Mouse (Mus musculus): ENCODE results near the gene Gm40193. TPM values are rescaled to one million over a fixed set of nuclear protein-coding genes. Genes with fewer than 3 reads are reported as not detected.

The Gm40193 gene
- total RNA-seq, 2 experiments from 2014 or later = not detected

GRCm38 (mm10) chr11:70499566-70500475 lies 32.9 kb downstream of the Gm40193 start:
- Histone ChIP-seq H3K27ac (no peak overlapping the region), H3K4me3 (no peak overlapping the region)
- peak; percentile 53 for TF ChIP-seq CTCF (IDR thresholded peaks at IDR 0.05)
- no peak for DNase-seq (ENCODE audit: extremely low spot score in 1 of 2, low spot score in 2 of 2)
- intact Hi-C loops (cut with DNase I) = no loop called here

GRCm38 (mm10) chr11:70489684-70490083 lies 43.1 kb downstream of the Gm40193 start:
- intact Hi-C loops (cut with DNase I) = no loop called here
- DNase-seq (ENCODE audit: extremely low spot score in 1 of 2, low spot score in 2 of 2) = no peak

GRCm38 (mm10) chr11:70489138-70489537 lies 43.6 kb downstream of the Gm40193 start:
- no peak for DNase-seq (ENCODE audit: extremely low spot score in 1 of 2, low spot score in 2 of 2)
- no peak for TF ChIP-seq CTCF (IDR thresholded peaks at IDR 0.05)
- intact Hi-C loops (cut with DNase I) = no loop called here
- Histone ChIP-seq H3K27ac (no peak overlapping the region), H3K4me3 (no peak overlapping the region)

More at GRCm38 (mm10) chr11:70489684-70490083, 43.1 kb downstream of the Gm40193 start:
- Histone ChIP-seq H3K27ac (no peak overlapping the region), H3K4me3 (no peak overlapping the region)
- no peak for TF ChIP-seq CTCF (IDR thresholded peaks at IDR 0.05)

- DNase-seq (ENCODE audit: extremely low spot score in 1 of 2, low spot score in 2 of 2) = no peak
- TF ChIP-seq CTCF (IDR thresholded peaks at IDR 0.05) = no peak
- intact Hi-C loops (cut with DNase I) = no loop called here
Observed at GRCm38 (mm10) chr11:70487816-70488215, 44.9 kb downstream of the Gm40193 start.

GRCm38 (mm10) chr11:70485498-70485897 lies 47.2 kb downstream of the Gm40193 start:
- Histone ChIP-seq H3K4me3 (no peak overlapping the region), H3K27ac (no peak overlapping the region)
- no peak for DNase-seq (ENCODE audit: extremely low spot score in 1 of 2, low spot score in 2 of 2)
- intact Hi-C loops (cut with DNase I) = no loop called here
- TF ChIP-seq CTCF (IDR thresholded peaks at IDR 0.05) = no peak

More at GRCm38 (mm10) chr11:70487816-70488215, 44.9 kb downstream of the Gm40193 start:
- H3K27ac ChIP-seq = no peak overlapping the region
- no peak overlapping the region for H3K4me3 ChIP-seq

Other genes starting within 250 kb of the Gm40193 start
- gene Alox12e, start 210.3 kb downstream of the Gm40193 start, total RNA-seq (2021) = under 1 TPM in 1 of 2 experiments, not detected in 1; 0.33 TPM
- not detected for gene Alox15, start 180.9 kb downstream of the Gm40193 start, total RNA-seq (2021)
- gene Pelp1, start 122.9 kb downstream of the Gm40193 start, total RNA-seq (2021) = 10 to 100 TPM; 34.6 to 36.2 TPM
- gene Arrb2, start 100.3 kb downstream of the Gm40193 start, total RNA-seq (2021) = 10 to 100 TPM; 74.3 to 86.0 TPM
- gene Med11, start 81.0 kb downstream of the Gm40193 start, total RNA-seq (2021) = 10 to 100 TPM; 13.2 to 14.8 TPM
- gene Zmynd15, start 73.5 kb downstream of the Gm40193 start, total RNA-seq (2021) = under 1 TPM; 0.36 to 0.44 TPM
- 1 to 10 TPM; 1.2 to 1.4 TPM for gene Cxcl16, start 73.0 kb downstream of the Gm40193 start, total RNA-seq (2021)
- gene Tm4sf5, start 27.7 kb downstream of the Gm40193 start, total RNA-seq (2021) = 1 to 10 TPM in 1 of 2 experiments, not detected in 1; 1.1 TPM
- not detected for gene Vmo1, start 18.3 kb downstream of the Gm40193 start, total RNA-seq (2021)
- gene Gltpd2, start 13.7 kb downstream of the Gm40193 start, total RNA-seq (2021) = not detected
- 100 to 1,000 TPM; 164 to 169 TPM for gene Psmb6, start 7.6 kb downstream of the Gm40193 start, total RNA-seq (2021)
- gene Pld2, start 7.1 kb upstream of the Gm40193 start, total RNA-seq (2021) = 10 to 100 TPM; 12.8 to 13.6 TPM
- 100 to 1,000 TPM; 411 to 445 TPM for gene Mink1, start 29.9 kb upstream of the Gm40193 start, total RNA-seq (2021)
- gene 4930544D05Rik, start 82.9 kb upstream of the Gm40193 start, total RNA-seq (2021) = under 1 TPM; 0.61 TPM
- not detected for gene Chrne, start 86.3 kb upstream of the Gm40193 start, total RNA-seq (2021)
- gene Gp1ba, start 106.2 kb upstream of the Gm40193 start, total RNA-seq (2021) = not detected
- gene Rnf167, start 114.3 kb upstream of the Gm40193 start, total RNA-seq (2021) = 10 to 100 TPM; 81.7 to 86.9 TPM
- gene Slc25a11, start 114.5 kb upstream of the Gm40193 start, total RNA-seq (2021) = 100 to 1,000 TPM; 107 to 117 TPM
- 100 to 1,000 TPM; 207 to 224 TPM for gene Pfn1, start 121.7 kb upstream of the Gm40193 start, total RNA-seq (2021)
- 10 to 100 TPM in 1 of 2 experiments, 1 to 10 TPM in 1; 9.8 to 10.6 TPM for gene Eno3, start 124.3 kb upstream of the Gm40193 start, total RNA-seq (2021)
- gene Spag7, start 136.5 kb upstream of the Gm40193 start, total RNA-seq (2021) = 10 to 100 TPM; 52.2 to 56.7 TPM
- gene Camta2, start 155.2 kb upstream of the Gm40193 start, total RNA-seq (2021) = 100 to 1,000 TPM; 238 to 261 TPM
- gene Inca1, start 167.2 kb upstream of the Gm40193 start, total RNA-seq (2021) = 1 to 10 TPM; 1.8 to 3.0 TPM
- gene Kif1c, start 167.6 kb upstream of the Gm40193 start, total RNA-seq (2021) = 10 to 100 TPM; 58.1 to 60.7 TPM
- 10 to 100 TPM; 18.2 to 19.5 TPM for gene Zfp3, start 231.3 kb upstream of the Gm40193 start, total RNA-seq (2021)